Mouse (Mus musculus): ENCODE data around the gene Gal3st2. TPM values are rescaled to one million over a fixed set of nuclear protein-coding genes. Genes with fewer than 3 reads are reported as not detected.
"Not testable (repeated sequence)": the region's sequence is repeated elsewhere in the genome, so short reads cannot be mapped to it uniquely, and the experiment has no call there.

The Gal3st2 gene
- polyA plus RNA-seq (2012; ENCODE audit: insufficient read depth, insufficient read length, missing spikeins): not detected in 2 replicates

GRCm38 (mm10) chr1:93861048-93861447 is at the start of gene Gal3st2:
Gene Gal3st2 (plus strand): TSS chr1:93861306.
- not testable (repeated sequence) for H3K27ac ChIP-seq (ENCODE audit: insufficient read depth, low read depth, low read length); H3K4me3 ChIP-seq (ENCODE audit: insufficient read depth, low read length); H3K4me1 ChIP-seq (ENCODE audit: control insufficient read depth, insufficient read depth, low read length)

- Histone ChIP-seq H3K27ac (ENCODE audit: insufficient read depth, low read depth, low read length) (no peak overlapping the region), H3K4me1 (ENCODE audit: control insufficient read depth, insufficient read depth, low read length) (no peaks in the 10 kb centered on the region), H3K4me3 (ENCODE audit: insufficient read depth, low read length) (no peak overlapping the region)
- TF ChIP-seq CTCF (IDR thresholded peaks at IDR 0.05; ENCODE audit: low read depth, low read length) (no peak), POLR2A (IDR thresholded peaks at IDR 0.05; ENCODE audit: borderline replicate concordance, low read depth, low read length) (no peak)
Measured at GRCm38 (mm10) chr1:93811495-93812039, 49.5 kb upstream of the Gal3st2 start.

- Histone ChIP-seq H3K4me1 (ENCODE audit: control insufficient read depth, insufficient read depth, low read length) (peaks cover 20% of the 10 kb centered on the region), H3K4me3 (ENCODE audit: insufficient read depth, low read length) (no peak overlapping the region), H3K27ac (ENCODE audit: insufficient read depth, low read depth, low read length) (peak overlapping the region; percentile 52)
- TF ChIP-seq CTCF (IDR thresholded peaks at IDR 0.05; ENCODE audit: low read depth, low read length): no peak
- TF ChIP-seq POLR2A (IDR thresholded peaks at IDR 0.05; ENCODE audit: borderline replicate concordance, low read depth, low read length): no peak
Measured at GRCm38 (mm10) chr1:93817823-93818532, 43.1 kb upstream of the Gal3st2 start.

GRCm38 (mm10) chr1:93818722-93819121 is 42.4 kb upstream of the Gal3st2 start:
- Histone ChIP-seq H3K4me3 (ENCODE audit: insufficient read depth, low read length) (no peak overlapping the region), H3K27ac (ENCODE audit: insufficient read depth, low read depth, low read length) (peak overlapping the region; percentile 52; the same call in 1 of the 2 replicates), H3K4me1 (ENCODE audit: control insufficient read depth, insufficient read depth, low read length) (peaks cover 21% of the 10 kb centered on the region)
- no peak for TF ChIP-seq POLR2A (IDR thresholded peaks at IDR 0.05; ENCODE audit: borderline replicate concordance, low read depth, low read length)
- no peak for TF ChIP-seq CTCF (IDR thresholded peaks at IDR 0.05; ENCODE audit: low read depth, low read length)

- H3K4me3 ChIP-seq (ENCODE audit: insufficient read depth, low read length): no peak overlapping the region
Measured at GRCm38 (mm10) chr1:93823796-93824495, 37.2 kb upstream of the Gal3st2 start.

GRCm38 (mm10) chr1:93824609-93825008 is 36.5 kb upstream of the Gal3st2 start, which contains the start of gene D2hgdh:
Gene D2hgdh (plus strand): TSS chr1:93824909.
- Histone ChIP-seq H3K4me1 (ENCODE audit: control insufficient read depth, insufficient read depth, low read length) (peaks cover 14% of the 10 kb centered on the region), H3K27ac (ENCODE audit: insufficient read depth, low read depth, low read length) (peak within 1 kb of the TSS; percentile 72), H3K4me3 (ENCODE audit: insufficient read depth, low read length) (peak within 1 kb of the TSS; percentile 61)
- TF ChIP-seq CTCF (IDR thresholded peaks at IDR 0.05; ENCODE audit: low read depth, low read length): no peak
- no peak for TF ChIP-seq POLR2A (IDR thresholded peaks at IDR 0.05; ENCODE audit: borderline replicate concordance, low read depth, low read length)

More at GRCm38 (mm10) chr1:93823796-93824495, 37.2 kb upstream of the Gal3st2 start:
- TF ChIP-seq POLR2A (IDR thresholded peaks at IDR 0.05; ENCODE audit: borderline replicate concordance, low read depth, low read length) (no peak), CTCF (IDR thresholded peaks at IDR 0.05; ENCODE audit: low read depth, low read length) (no peak)
- Histone ChIP-seq H3K27ac (ENCODE audit: insufficient read depth, low read depth, low read length) (no peak overlapping the region), H3K4me1 (ENCODE audit: control insufficient read depth, insufficient read depth, low read length) (peaks cover 18% of the 10 kb centered on the region)

GRCm38 (mm10) chr1:93825105-93825674 is 35.9 kb upstream of the Gal3st2 start:
- Histone ChIP-seq H3K4me3 (ENCODE audit: insufficient read depth, low read length) (peak overlapping the region; percentile 61), H3K4me1 (ENCODE audit: control insufficient read depth, insufficient read depth, low read length) (peaks cover 14% of the 10 kb centered on the region), H3K27ac (ENCODE audit: insufficient read depth, low read depth, low read length) (peak overlapping the region; percentile 72)
- TF ChIP-seq CTCF (IDR thresholded peaks at IDR 0.05; ENCODE audit: low read depth, low read length) (no peak), POLR2A (IDR thresholded peaks at IDR 0.05; ENCODE audit: borderline replicate concordance, low read depth, low read length) (no peak)

GRCm38 (mm10) chr1:93825771-93826539 is 35.2 kb upstream of the Gal3st2 start:
- Histone ChIP-seq H3K4me1 (ENCODE audit: control insufficient read depth, insufficient read depth, low read length) (peaks cover 14% of the 10 kb centered on the region), H3K4me3 (ENCODE audit: insufficient read depth, low read length) (peak overlapping the region; percentile 61), H3K27ac (ENCODE audit: insufficient read depth, low read depth, low read length) (peak overlapping the region; percentile 72)
- TF ChIP-seq POLR2A (IDR thresholded peaks at IDR 0.05; ENCODE audit: borderline replicate concordance, low read depth, low read length) (no peak), CTCF (IDR thresholded peaks at IDR 0.05; ENCODE audit: low read depth, low read length) (0 out of 2 replicates have a peak, but pooled peaks have one; percentile 4)

- TF ChIP-seq POLR2A (IDR thresholded peaks at IDR 0.05; ENCODE audit: borderline replicate concordance, low read depth, low read length): no peak
- Histone ChIP-seq H3K4me1 (ENCODE audit: control insufficient read depth, insufficient read depth, low read length) (peaks cover 14% of the 10 kb centered on the region), H3K4me3 (ENCODE audit: insufficient read depth, low read length) (no peak overlapping the region), H3K27ac (ENCODE audit: insufficient read depth, low read depth, low read length) (no peak overlapping the region)
Measured at GRCm38 (mm10) chr1:93826540-93826835, 34.6 kb upstream of the Gal3st2 start.

- H3K4me1 ChIP-seq (ENCODE audit: control insufficient read depth, insufficient read depth, low read length); H3K27ac ChIP-seq (ENCODE audit: insufficient read depth, low read depth, low read length); H3K4me3 ChIP-seq (ENCODE audit: insufficient read depth, low read length): not testable (repeated sequence)
Measured at GRCm38 (mm10) chr1:93832754-93833360, 28.2 kb upstream of the Gal3st2 start.

All from bone marrow macrophage, adult 2 months (primary cell).